Mouse (Mus musculus) fibroblast of lung, adult 2 months (primary cell): ENCODE measurements around the gene Klc3.

Experiments used
- DNase-seq: peaks from one replicate; pipeline ENCODE4 v3.0.0-alpha.2; 2011; ENCODE audit warnings: low read depth

Gene Klc3

GRCm38 (mm10) chr7:19359892-19360641, 43.8 kb downstream of the Klc3 start:
- DNase-seq, result peak; percentile 79

GRCm38 (mm10) chr7:19359299-19359891, 44.5 kb downstream of the Klc3 start, which contains the start of the genes Cd3eap and Ppp1r13l:
Gene Cd3eap (minus strand): TSS chr7:19359483.
Gene Ppp1r13l (plus strand): TSS chr7:19359749.
- no peak for DNase-seq

- DNase-seq, result no peak
Observed at GRCm38 (mm10) chr7:19358634-19359033, 45.3 kb downstream of the Klc3 start.

- no peak for DNase-seq
Observed at GRCm38 (mm10) chr7:19357381-19358375, 46.2 kb downstream of the Klc3 start.

- DNase-seq, result no peak
Observed at GRCm38 (mm10) chr7:19356311-19356710, 47.6 kb downstream of the Klc3 start.

- no peak for DNase-seq
Observed at GRCm38 (mm10) chr7:19354991-19355390, 48.9 kb downstream of the Klc3 start.

GRCm38 (mm10) chr7:19350221-19350620, 53.7 kb downstream of the Klc3 start:
- DNase-seq, result no peak

- DNase-seq, result no peak
Observed at GRCm38 (mm10) chr7:19349188-19349915, 54.6 kb downstream of the Klc3 start.

- DNase-seq, result peak; percentile 87
Observed at GRCm38 (mm10) chr7:19344938-19345471, 58.9 kb downstream of the Klc3 start.
